ENCODE assay signal across 1 mouse cellular context in the genomic region with DNA sequence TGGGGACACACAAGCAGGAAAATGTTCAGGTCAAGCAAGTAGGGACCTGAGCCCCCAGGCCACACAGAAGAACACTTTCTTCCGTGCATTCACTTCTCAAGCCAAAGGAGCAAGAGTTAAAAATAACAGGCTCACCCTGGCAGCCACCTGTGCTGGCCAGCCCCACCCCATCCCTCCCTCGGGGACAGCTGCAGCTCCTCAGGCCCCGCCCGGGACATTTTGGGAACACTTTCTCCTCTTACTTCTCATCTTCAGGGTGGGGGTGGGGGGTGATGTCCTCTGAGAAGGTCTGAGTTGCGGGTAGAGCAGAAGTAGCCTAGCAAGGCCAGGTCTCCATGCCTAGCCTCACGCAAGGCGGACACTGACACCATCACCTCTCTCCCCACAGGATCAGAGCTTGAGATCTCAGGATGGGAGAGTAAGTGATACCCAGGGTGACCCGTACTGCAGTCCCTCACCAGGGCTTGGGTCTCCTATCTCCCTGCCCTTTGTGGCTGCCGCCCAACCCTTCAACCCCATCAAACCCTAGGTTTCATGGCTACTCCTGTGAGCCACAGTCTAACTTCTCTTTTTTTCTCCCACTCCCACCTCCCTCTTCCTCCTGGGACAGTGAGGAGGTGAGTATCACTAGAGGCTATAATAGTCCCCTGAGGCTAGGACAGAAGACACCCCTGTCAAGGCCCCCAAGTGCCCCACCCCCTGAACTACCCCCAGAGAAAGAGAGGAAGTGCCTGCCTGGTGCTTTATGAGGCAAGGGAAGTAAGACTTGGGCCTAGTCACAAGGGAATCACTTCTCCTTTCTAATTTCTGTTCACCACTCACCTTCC.
A peak's percentile ranks its signal among the peaks of the same experiment; 100 is the strongest.
TF ChIP-seq lines count a peak whose summit lies in the region.

No protein-coding gene starts in this region.

TF ChIP-seq in MEL, 35 proteins besides CTCF, POLR2A, EP300 and RAD21:
- TF ChIP-seq MAZ (IDR thresholded peaks at IDR 0.05; ENCODE audit: low read depth, low read length) (0 out of 2 replicates have a peak, but pooled peaks have one; percentile 29), USF1 (IDR thresholded peaks at IDR 0.05; ENCODE audit: low read depth, low read length) (no peak)
